11 mouse cellular contexts compared by ENCODE assay signal in the genomic region with DNA sequence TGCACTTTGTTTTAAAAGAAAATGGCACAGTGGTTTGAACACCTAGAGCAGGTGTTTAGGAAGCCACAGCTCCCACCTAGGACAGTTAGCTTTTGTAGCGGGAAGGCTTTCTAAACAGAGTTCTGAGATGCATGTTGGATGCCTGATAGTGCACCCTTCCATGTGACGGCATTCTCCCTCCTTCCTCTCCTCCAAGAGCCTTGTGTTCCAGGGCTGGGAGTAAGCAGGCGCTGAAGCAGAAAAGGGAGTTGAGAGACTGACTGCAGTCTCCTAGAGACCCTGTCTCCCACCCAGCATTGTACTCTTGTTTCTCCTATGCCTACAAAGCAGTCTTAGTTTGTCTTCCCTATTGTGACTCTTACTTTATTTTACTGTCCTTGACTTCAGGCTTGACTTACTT. TPM values are rescaled to one million over a fixed set of nuclear protein-coding genes. Genes with fewer than 3 reads are reported as not detected.
DNase-seq lines count a peak whose midpoint lies in the region; ATAC-seq lines count a peak whose summit lies in the region.
"Had no signal": no experiment of that assay in that cellular context is flagged by ENCODE, and none has a peak within 500 bp of the region (broad histone marks: within the 10 kb centered on the region; RNA-seq: fewer than 3 reads in every experiment).

No protein-coding gene starts in this region.

- no peak overlapping the region; the same call in 1 of the 2 replicates for H3K4me3 ChIP-seq in heart, embryonic 15.5 days
- no peak overlapping the region for H3K4me3 ChIP-seq in midbrain, embryonic 11.5 days (ENCODE audit: low read depth, low read length)
- H3K4me3 ChIP-seq in midbrain, embryonic 10.5 days, result no peak overlapping the region
- H3K4me3 ChIP-seq in hindbrain, embryonic 12.5 days, result no peak overlapping the region
- peak overlapping the region; percentile 68; the same call in 1 of the 2 replicates for H3K4me3 ChIP-seq in neural tube, embryonic 14.5 days (ENCODE audit: low read depth, low read length)
- H3K4me3 ChIP-seq: erythroblast, embryonic 14.5 days had no signal

- H3K27ac ChIP-seq in heart, embryonic 15.5 days, result no peak overlapping the region
- H3K27ac ChIP-seq in midbrain, embryonic 11.5 days (ENCODE audit: low read depth, low read length), result no peak overlapping the region
- no peak overlapping the region for H3K27ac ChIP-seq in midbrain, embryonic 10.5 days (replicated peaks)
- H3K27ac ChIP-seq in hindbrain, embryonic 12.5 days, result no peak overlapping the region
- H3K27ac ChIP-seq in neural tube, embryonic 14.5 days (ENCODE audit: low read depth, low read length), result no peak overlapping the region

- H3K27me3 ChIP-seq in heart, embryonic 15.5 days, result no peaks in the 10 kb centered on the region
- no peaks in the 10 kb centered on the region for H3K27me3 ChIP-seq in midbrain, embryonic 11.5 days (ENCODE audit: control insufficient read depth, insufficient read depth, low read length)
- H3K27me3 ChIP-seq in midbrain, embryonic 10.5 days (ENCODE audit: low read depth, poor library complexity, severe bottlenecking), result no peaks in the 10 kb centered on the region
- H3K27me3 ChIP-seq in hindbrain, embryonic 12.5 days, result no peaks in the 10 kb centered on the region
- no peaks in the 10 kb centered on the region for H3K27me3 ChIP-seq in neural tube, embryonic 14.5 days (ENCODE audit: control insufficient read depth, insufficient read depth, low read length)

- H3K4me1 ChIP-seq in heart, embryonic 15.5 days (replicated peaks), result peaks cover 24% of the 10 kb centered on the region
- H3K4me1 ChIP-seq in midbrain, embryonic 11.5 days (ENCODE audit: control insufficient read depth, insufficient read depth, low read length), result peaks cover 12% of the 10 kb centered on the region
- peaks cover 36% of the 10 kb centered on the region for H3K4me1 ChIP-seq in midbrain, embryonic 10.5 days
- H3K4me1 ChIP-seq in hindbrain, embryonic 12.5 days, result peaks cover 27% of the 10 kb centered on the region
- H3K4me1 ChIP-seq in neural tube, embryonic 14.5 days (ENCODE audit: control insufficient read depth, insufficient read depth, low read length), result peaks cover 20% of the 10 kb centered on the region

- no peak for DNase-seq in heart, postnatal 4 days
- peak; percentile 59 for DNase-seq in midbrain, embryonic 11.5 days (ENCODE audit: low spot score, missing footprints)
- no peak for DNase-seq in midbrain, embryonic 10.5 days (ENCODE audit: low spot score)
- DNase-seq in right cerebral cortex, postnatal 14 days, result no peak

- no peak overlapping the region for H3K9ac ChIP-seq in heart, embryonic 15.5 days
- H3K9ac ChIP-seq in midbrain, embryonic 11.5 days (ENCODE audit: low read length), result no peak overlapping the region
- peak overlapping the region; percentile 42; the same call in 1 of the 2 replicates for H3K9ac ChIP-seq in hindbrain, embryonic 12.5 days
- no peak overlapping the region for H3K9ac ChIP-seq in neural tube, embryonic 14.5 days (replicated peaks; ENCODE audit: low read depth, low read length)

- H3K36me3 ChIP-seq in heart, embryonic 15.5 days, result peaks cover 23% of the 10 kb centered on the region
- H3K36me3 ChIP-seq in midbrain, embryonic 11.5 days (ENCODE audit: control insufficient read depth, insufficient read depth, low read length), result no peaks in the 10 kb centered on the region; the same call in 1 of the 2 replicates
- H3K36me3 ChIP-seq in midbrain, embryonic 10.5 days, result peaks cover 51% of the 10 kb centered on the region
- H3K36me3 ChIP-seq in hindbrain, embryonic 12.5 days, result peaks cover 33% of the 10 kb centered on the region
- H3K36me3 ChIP-seq in neural tube, embryonic 14.5 days (ENCODE audit: control insufficient read depth, insufficient read depth, low read length), result peaks cover 6% of the 10 kb centered on the region; the same call in 1 of the 2 replicates

- WGBS in heart, embryonic 15.5 days, result 71% methylated on average over 3 of the region's 3 CpGs
- 67% methylated on average over 3 of the region's 3 CpGs for WGBS in midbrain, embryonic 11.5 days
- WGBS in midbrain, embryonic 10.5 days, result 75% methylated on average over 3 of the region's 3 CpGs
- 66% methylated on average over 3 of the region's 3 CpGs for WGBS in hindbrain, embryonic 12.5 days
- WGBS in neural tube, embryonic 14.5 days, result 61% methylated on average over 3 of the region's 3 CpGs

- no peaks in the 10 kb centered on the region for H3K9me3 ChIP-seq in heart, embryonic 15.5 days (replicated peaks)
- H3K9me3 ChIP-seq in midbrain, embryonic 11.5 days (ENCODE audit: control insufficient read depth, low read length), result no peaks in the 10 kb centered on the region
- no peaks in the 10 kb centered on the region for H3K9me3 ChIP-seq in midbrain, embryonic 10.5 days (replicated peaks)
- no peaks in the 10 kb centered on the region for H3K9me3 ChIP-seq in hindbrain, embryonic 12.5 days (replicated peaks)
- H3K9me3 ChIP-seq in neural tube, embryonic 14.5 days (ENCODE audit: control insufficient read depth, low read length), result no peaks in the 10 kb centered on the region

- no peak for ATAC-seq in heart, embryonic 15.5 days (replicated peaks; ENCODE audit: insufficient number of reproducible peaks, insufficient read depth, low FRiP score, low read depth)
- no peak for ATAC-seq in midbrain, embryonic 11.5 days (ENCODE audit: low FRiP score)
- ATAC-seq in hindbrain, embryonic 12.5 days (ENCODE audit: low FRiP score), result no peak
- ATAC-seq in neural tube, embryonic 14.5 days (ENCODE audit: low read depth), result no peak
- ATAC-seq in megakaryocyte-erythroid progenitor cell, adult 5-6 weeks (replicated peaks; ENCODE audit: low FRiP score, low TSS enrichment, poor library complexity, severe bottlenecking), result no peak

- H3K4me2 ChIP-seq in heart, embryonic 15.5 days, result peak overlapping the region; percentile 89; the same call in 1 of the 2 replicates
- no peak overlapping the region for H3K4me2 ChIP-seq in midbrain, embryonic 11.5 days
- H3K4me2 ChIP-seq in hindbrain, embryonic 12.5 days (replicated peaks), result peak overlapping the region; percentile 73
- peak overlapping the region; percentile 90 for H3K4me2 ChIP-seq in neural tube, embryonic 14.5 days (ENCODE audit: low read depth, low read length)

RNA-seq across cellular contexts. Expression of gene Slc5a3, which starts 2.1 kb away (rescaled TPM):
- polyA plus RNA-seq in heart, embryonic 15.5 days (2015; fragmentation: Nextera tagmentation; extraction: Ambion mirVana), result 3.1 and 4.2 TPM in 2 replicates
- 1 to 10 TPM; 6.8 to 7.9 TPM for total RNA-seq in heart, postnatal 4 days (2021)
- polyA plus RNA-seq in midbrain, embryonic 11.5 days (2014; fragmentation: Nextera tagmentation; extraction: Ambion mirVana), result 11.5 and 13.7 TPM in 2 replicates
- polyA plus RNA-seq in midbrain, embryonic 10.5 days (2016; fragmentation: Nextera tagmentation; extraction: Ambion mirVana), result 10.0 and 10.5 TPM in 2 replicates
- polyA plus RNA-seq in hindbrain, embryonic 12.5 days (2016; fragmentation: Nextera tagmentation; extraction: Ambion mirVana), result 20.3 and 20.6 TPM in 2 replicates
- polyA plus RNA-seq in neural tube, embryonic 14.5 days (2014; fragmentation: Nextera tagmentation; extraction: Ambion mirVana), result 28.5 and 30.6 TPM in 2 replicates
- total RNA-seq in megakaryocyte-erythroid progenitor cell, adult 5-6 weeks (2014; fragmentation: Nextera tagmentation), result 5.0 and 5.2 TPM in 2 replicates
- 4.4 and 7.2 TPM in 2 replicates for total RNA-seq in megakaryocyte-erythroid progenitor cell, adult 5-6 weeks (2017)
- polyA plus RNA-seq: erythroblast, embryonic 14.5 days had no signal

RNA-seq across cellular contexts. Expression of gene Gm49711, which starts 2.1 kb away (rescaled TPM):
- polyA plus RNA-seq in heart, embryonic 15.5 days (2015; fragmentation: Nextera tagmentation; extraction: Ambion mirVana), result 0.25 TPM in 1 of 2 replicates, not detected in the other
- total RNA-seq in heart, postnatal 4 days (2021), result not detected
- polyA plus RNA-seq in midbrain, embryonic 11.5 days (2014; fragmentation: Nextera tagmentation; extraction: Ambion mirVana), result 0.19 TPM in 1 of 2 replicates, not detected in the other
- polyA plus RNA-seq in midbrain, embryonic 10.5 days (2016; fragmentation: Nextera tagmentation; extraction: Ambion mirVana), result 0.11 TPM in 1 of 2 replicates, not detected in the other
- polyA plus RNA-seq in hindbrain, embryonic 12.5 days (2016; fragmentation: Nextera tagmentation; extraction: Ambion mirVana), result 0.26 and 0.65 TPM in 2 replicates
- polyA plus RNA-seq in neural tube, embryonic 14.5 days (2014; fragmentation: Nextera tagmentation; extraction: Ambion mirVana), result 0.56 and 0.73 TPM in 2 replicates
- not detected in 2 replicates for total RNA-seq in megakaryocyte-erythroid progenitor cell, adult 5-6 weeks (2014; fragmentation: Nextera tagmentation)
- not detected in 2 replicates for total RNA-seq in megakaryocyte-erythroid progenitor cell, adult 5-6 weeks (2017)
- total RNA-seq: left cerebral cortex, postnatal 10 days; monocyte, adult 5-6 weeks had no signal

RNA-seq across cellular contexts. Expression of gene Mrps6, which starts 2.1 kb away (rescaled TPM):
- polyA plus RNA-seq in heart, embryonic 15.5 days (2015; fragmentation: Nextera tagmentation; extraction: Ambion mirVana), result 99.4 and 106 TPM in 2 replicates
- total RNA-seq in heart, postnatal 4 days (2021), result 10 to 100 TPM; 53.8 to 54.7 TPM
- 118 and 122 TPM in 2 replicates for polyA plus RNA-seq in midbrain, embryonic 11.5 days (2014; fragmentation: Nextera tagmentation; extraction: Ambion mirVana)
- 123 and 133 TPM in 2 replicates for polyA plus RNA-seq in midbrain, embryonic 10.5 days (2016; fragmentation: Nextera tagmentation; extraction: Ambion mirVana)
- 139 and 142 TPM in 2 replicates for polyA plus RNA-seq in hindbrain, embryonic 12.5 days (2016; fragmentation: Nextera tagmentation; extraction: Ambion mirVana)
- 179 and 190 TPM in 2 replicates for polyA plus RNA-seq in neural tube, embryonic 14.5 days (2014; fragmentation: Nextera tagmentation; extraction: Ambion mirVana)
- 36.9 and 49.2 TPM in 2 replicates for total RNA-seq in megakaryocyte-erythroid progenitor cell, adult 5-6 weeks (2014; fragmentation: Nextera tagmentation)
- total RNA-seq in megakaryocyte-erythroid progenitor cell, adult 5-6 weeks (2017), result 30.0 and 49.8 TPM in 2 replicates
- polyA plus RNA-seq: erythroblast, embryonic 14.5 days had no signal
